Mouse (Mus musculus) left cerebral cortex, adult 2 months (tissue): Measurements from ENCODE around the gene Col8a2. TPM values are rescaled to one million over a fixed set of nuclear protein-coding genes. Genes with fewer than 3 reads are reported as not detected.

Source experiments
- DNase-seq, 2 experiments: peaks; one replicate each; pipeline ENCODE4 v3.0.0; 2021 to 2022; ENCODE audit warnings: low spot score in 2 of 2, mixed read lengths in 1 of 2; ENCODE audit errors: extremely low spot score in 1 of 2
- H3K27ac ChIP-seq: fragments of 200-600 bp; 2 replicates; pipeline ENCODE4 v1.8.1; 2022
- H3K4me3 ChIP-seq: fragments of 200-600 bp; 2 replicates; pipeline ENCODE4 v1.8.1; 2022
- CTCF ChIP-seq: fragments of 200-600 bp; IDR thresholded peaks from 2 replicates; pipeline ENCODE4 v1.8.1; 2022; ENCODE audit warnings: antibody characterized with exemption, mild to moderate bottlenecking, moderate library complexity
- intact Hi-C: fragments of 180-260 bp; cut with DNase I; formaldehyde crosslinking; loops from one replicate; pipeline ENCODE4 v1.15.1; 2025
- total RNA-seq, 2 experiments: library from RNA; stranded (reverse); gene quantifications; 2 replicates each; pipeline ENCODE4 v1.2.3; 2021

Gene Col8a2
- total RNA-seq, 2 experiments from 2014 or later, result 1.9 to 3.0 TPM

DNA sequence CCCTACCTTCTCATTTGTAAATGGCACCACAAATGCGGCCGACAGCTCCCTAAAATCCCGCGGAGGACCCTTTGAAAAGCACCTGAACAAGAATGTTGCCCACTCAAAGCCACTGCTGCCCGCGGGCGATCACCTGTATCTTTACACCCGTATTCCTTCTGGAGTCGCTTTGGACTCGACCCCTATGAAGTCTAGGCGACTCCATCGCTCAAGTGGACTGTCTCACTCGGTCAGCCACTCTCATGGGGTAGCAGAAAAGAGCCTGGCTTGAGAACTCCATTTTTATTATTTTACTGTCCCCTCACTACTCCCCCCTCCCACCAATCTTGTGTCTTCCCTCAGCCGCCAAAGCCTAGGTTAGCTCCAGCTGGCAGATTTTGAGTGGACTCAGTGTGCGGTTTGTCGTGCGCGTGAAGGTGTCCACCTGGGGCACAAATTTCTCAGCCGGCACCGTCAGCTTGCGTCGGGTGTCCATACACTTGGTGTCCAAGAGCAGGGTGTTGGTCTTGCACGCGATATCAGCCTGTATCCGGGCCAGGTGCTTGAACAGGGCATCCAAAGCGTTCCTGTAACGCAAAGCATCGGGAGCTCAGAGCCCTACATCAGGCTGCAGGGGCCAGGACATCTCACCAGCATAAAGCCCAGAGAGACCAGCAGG lies 35.4 kb downstream of the Col8a2 start:
- DNase-seq, result no peak
- Histone ChIP-seq H3K27ac (no peak overlapping the region), H3K4me3 (peak overlapping the region; percentile 95)
- intact Hi-C loops, result no loop called here
- TF ChIP-seq CTCF, result no peak; the same call in 1 of the 2 replicates

DNA sequence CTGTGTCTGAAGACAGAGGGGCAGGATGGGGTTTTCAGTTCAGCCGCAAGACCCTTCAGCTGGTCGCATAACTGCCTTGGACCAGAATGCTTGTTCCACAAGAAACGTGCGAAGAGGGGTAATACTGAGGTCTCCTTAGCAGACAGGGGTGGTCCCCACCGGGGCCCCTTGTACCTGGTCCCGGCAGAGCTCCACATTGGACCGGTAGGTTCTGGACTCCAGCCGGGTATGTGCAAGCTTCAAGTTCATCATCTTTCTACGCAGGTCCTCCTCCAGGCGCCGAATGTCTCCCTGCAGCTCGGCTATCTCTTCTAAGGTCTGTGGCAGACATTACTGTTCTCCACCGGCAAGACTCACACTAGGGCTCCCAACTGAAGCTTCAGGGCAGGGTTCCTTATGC lies 36.1 kb downstream of the Col8a2 start:
- no peak for DNase-seq
- TF ChIP-seq CTCF, result no peak
- Histone ChIP-seq H3K4me3 (no peak overlapping the region), H3K27ac (no peak overlapping the region)
- intact Hi-C loops, result no loop called here

DNA sequence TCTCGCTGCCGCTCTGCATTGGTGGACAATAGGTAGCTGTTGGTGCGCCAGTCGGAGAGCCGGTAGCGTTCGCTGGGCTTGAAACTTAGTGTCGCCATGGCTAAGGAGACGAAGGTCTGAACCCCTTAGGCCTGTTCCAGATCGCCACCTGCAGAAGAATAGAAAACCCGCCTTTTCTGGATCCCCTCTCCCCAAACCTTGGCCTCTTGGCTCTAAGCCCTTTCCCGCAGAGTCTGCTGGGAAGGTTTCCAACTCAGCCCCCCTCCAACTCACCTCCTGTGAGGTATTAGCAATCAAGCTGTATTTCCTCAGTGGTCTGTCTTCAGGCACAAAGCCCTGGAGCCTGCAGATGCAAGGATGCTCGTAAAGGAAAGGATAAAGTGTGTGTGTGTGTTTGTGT lies 38.3 kb downstream of the Col8a2 start:
- intact Hi-C loops, result no loop called here
- no peak for TF ChIP-seq CTCF
- Histone ChIP-seq H3K27ac (no peak overlapping the region), H3K4me3 (no peak overlapping the region)
- no peak for DNase-seq

DNA sequence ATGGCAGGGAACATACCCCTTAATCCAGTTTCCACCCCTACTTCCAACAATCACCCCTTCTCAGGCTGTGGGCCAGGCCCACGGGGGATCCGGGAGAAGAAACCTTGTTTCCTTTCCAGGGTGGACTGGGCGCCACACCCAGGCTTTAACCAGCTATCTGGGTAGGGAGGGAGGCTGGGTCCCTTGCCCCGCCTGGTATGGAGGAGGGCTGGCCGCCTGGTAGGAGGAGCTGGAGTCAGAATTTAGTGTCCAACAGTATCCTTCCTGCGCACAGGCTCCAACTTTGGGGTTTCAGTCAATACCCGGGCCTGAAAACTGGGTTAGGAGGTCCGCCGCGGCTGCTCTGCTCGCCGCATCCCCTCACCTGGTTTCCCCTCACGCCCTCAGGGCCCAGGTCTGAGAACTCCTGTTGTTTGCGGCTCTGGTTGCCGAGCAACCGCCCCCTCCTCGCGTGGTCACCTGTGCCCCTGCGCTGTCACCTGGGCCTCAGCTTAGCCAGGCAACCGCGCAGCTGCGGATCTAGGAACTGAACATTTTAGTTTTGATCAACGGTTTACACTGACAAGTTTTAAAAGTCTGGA lies 38.8 kb downstream of the Col8a2 start, which contains the start of gene Tekt2:
Gene Tekt2, minus strand, starts transcription at position 408 of the 581 bp plus-strand sequence.
- TF ChIP-seq CTCF, result no peak
- DNase-seq, result no peak
- Histone ChIP-seq H3K4me3 (no peak within 1 kb of the TSS), H3K27ac (no peak within 1 kb of the TSS)
- intact Hi-C loops, result no loop called here

DNA sequence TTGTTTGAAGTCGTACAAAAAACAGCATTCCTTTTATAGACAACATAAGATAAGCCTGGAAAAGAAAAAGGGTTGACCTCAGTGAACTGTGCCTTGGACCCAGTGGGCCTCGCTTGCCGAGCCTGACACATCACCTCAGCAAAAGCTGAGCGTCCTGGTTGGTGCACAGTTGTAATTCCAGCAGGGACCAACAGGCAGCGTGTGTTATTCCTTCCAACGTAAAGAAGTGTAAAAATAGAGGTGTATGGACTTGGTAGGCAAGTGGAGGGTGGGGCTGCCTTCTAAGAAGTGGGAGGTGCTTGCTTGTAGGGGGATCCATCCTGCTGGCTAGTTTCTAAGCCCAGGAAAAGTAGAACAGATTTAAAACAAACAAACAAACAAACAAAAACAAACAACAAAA lies 39.4 kb downstream of the Col8a2 start:
- H3K27ac ChIP-seq, result no peak overlapping the region
- no peak for DNase-seq
- intact Hi-C loops, result no loop called here
- H3K4me3 ChIP-seq, result no peak overlapping the region
- TF ChIP-seq CTCF, result no peak; the same call in 1 of the 2 replicates

DNA sequence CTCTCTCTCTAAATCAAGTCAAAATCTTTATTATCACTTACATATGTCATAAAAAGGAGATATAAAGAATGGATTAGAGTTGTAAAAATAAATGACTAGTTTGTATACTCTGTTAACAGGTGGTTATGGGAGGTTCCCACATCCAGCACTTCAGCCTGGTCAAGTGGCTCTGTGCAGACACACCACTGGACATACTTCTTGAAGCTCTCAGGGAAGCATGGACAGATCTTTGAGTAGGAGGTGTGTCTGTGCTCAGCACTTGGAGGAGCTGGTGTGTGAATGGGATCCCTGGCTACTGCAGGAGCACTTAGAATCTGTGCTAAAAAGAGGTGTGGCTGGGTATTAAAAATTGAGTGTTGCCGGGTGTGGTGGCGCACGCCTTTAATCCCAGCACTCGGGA lies 43.7 kb downstream of the Col8a2 start:
- DNase-seq, result no peak
- Histone ChIP-seq H3K27ac (no peak overlapping the region), H3K4me3 (no peak overlapping the region)
- intact Hi-C loops, result no loop called here
- no peak for TF ChIP-seq CTCF

DNA sequence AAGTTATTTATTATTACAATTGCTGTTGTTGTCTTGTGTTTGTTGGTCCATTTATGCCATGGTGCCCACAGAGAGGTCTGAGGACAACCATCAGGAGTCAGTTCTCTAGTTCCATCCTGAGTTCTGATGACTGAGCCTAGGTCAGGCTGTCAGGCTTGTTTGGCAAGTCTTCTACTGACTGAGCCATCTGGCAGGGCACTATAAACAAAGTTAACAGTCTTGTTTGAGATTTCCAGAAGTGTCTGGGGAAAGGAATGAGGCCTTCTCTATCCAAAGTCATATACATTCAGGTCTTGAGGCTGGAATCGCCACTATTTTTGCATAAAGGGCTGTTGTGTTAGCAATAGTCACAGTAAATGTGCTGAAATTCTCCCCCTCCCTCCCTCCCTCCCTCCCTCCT lies 45.2 kb downstream of the Col8a2 start:
- Histone ChIP-seq H3K4me3 (no peak overlapping the region), H3K27ac (no peak overlapping the region)
- no peak for DNase-seq
- intact Hi-C loops, result no loop called here
- TF ChIP-seq CTCF, result no peak

DNA sequence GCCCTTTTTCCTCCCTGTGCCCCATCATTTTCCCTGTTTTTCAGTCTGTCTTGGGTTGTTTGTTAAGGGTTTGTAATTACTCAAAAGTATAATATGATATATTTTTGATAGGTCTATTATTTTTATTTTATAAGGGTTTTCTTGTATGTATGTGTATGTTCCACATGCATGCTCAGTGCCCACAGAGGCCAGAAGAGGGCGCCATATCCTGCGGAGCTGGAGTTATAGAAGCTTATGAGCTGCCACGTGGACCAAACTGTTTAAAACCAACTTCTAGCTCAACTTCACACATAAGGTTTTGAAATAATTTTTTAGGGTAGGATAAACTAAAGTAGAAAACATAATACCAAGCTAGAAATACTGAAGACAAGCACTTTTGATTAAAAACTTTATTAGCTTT lies 45.8 kb downstream of the Col8a2 start:
- intact Hi-C loops, result no loop called here

DNA sequence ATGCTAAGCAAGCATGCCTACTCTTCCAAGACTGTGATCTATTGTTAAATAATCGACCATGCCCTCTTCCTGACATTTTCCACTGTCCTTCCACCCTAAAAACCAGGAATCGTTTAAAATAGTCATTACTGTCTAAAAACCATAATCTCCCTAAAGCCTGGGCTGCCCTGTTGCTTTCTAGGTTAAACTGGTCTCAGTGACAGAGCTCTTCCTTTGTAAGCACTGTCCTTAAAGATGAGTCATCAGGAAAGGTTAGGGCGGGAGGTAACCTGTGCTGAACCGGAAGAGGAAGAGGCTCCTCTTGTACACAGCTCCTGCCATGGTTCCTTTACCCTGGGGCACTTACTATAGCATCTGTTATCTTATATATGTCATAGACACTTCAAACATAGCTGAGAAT lies 52.9 kb downstream of the Col8a2 start:
- DNase-seq, result no peak
- Histone ChIP-seq H3K27ac (no peak overlapping the region), H3K4me3 (no peak overlapping the region)
- no peak for TF ChIP-seq CTCF
- intact Hi-C loops, result no loop called here

More for the DNA sequence above, 45.8 kb downstream of the Col8a2 start:
- peak; percentile 34 for TF ChIP-seq CTCF
- no peak for DNase-seq
- Histone ChIP-seq H3K4me3 (no peak overlapping the region), H3K27ac (no peak overlapping the region)

DNA sequence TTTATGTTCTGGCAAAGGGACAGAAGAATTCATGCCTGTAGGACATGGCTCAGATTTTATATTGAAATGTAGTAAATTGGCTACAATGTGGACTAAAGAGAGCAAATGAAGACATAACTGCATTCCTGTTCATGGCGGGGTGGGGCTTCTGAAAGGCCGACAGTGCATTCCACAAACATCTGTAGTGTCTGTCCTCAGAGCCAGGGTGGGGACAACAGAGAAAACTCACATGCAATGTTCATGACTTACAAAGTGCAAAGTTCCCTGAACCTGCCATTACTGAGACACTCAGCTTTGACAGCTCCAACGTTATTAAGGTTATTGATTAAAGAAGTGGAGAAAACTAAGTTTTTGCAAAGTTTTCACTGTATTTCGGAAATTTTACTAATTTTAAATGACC lies 56.9 kb downstream of the Col8a2 start:
- no peak overlapping the region for H3K4me3 ChIP-seq
- intact Hi-C loops, result no loop called here
- TF ChIP-seq CTCF, result no peak
- DNase-seq, result no peak
- no peak overlapping the region for H3K27ac ChIP-seq

DNA sequence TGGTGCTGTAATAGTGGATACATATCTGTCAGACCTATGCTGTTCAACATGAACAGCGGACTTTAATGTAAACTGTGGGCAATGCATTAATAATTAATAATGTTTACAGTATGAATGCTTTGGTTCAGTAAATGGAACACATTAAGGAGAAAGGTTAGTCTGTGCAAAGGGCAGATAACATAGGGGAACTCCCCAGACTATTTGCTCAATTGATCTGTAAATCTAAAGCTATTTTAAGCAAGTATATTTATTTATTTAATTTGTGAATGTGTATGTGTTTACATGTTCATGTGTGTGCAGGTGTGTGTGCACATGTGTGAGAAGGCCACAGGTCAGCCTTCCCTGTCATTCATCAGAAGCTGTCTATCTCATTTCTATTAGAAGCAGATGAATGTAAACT lies 73.5 kb downstream of the Col8a2 start:
- no peak for TF ChIP-seq CTCF
- H3K27ac ChIP-seq, result no peak overlapping the region
- DNase-seq, result no peak
- intact Hi-C loops, result no loop called here
- no peak overlapping the region for H3K4me3 ChIP-seq

Other genes starting within 250 kb of the Col8a2 start
- gene Mrps15, start 239.9 kb upstream of the Col8a2 start, total RNA-seq, result 10 to 100 TPM; 44.6 to 49.0 TPM
- 10 to 100 TPM; 49.2 to 57.1 TPM for gene Oscp1, start 228.2 kb upstream of the Col8a2 start, total RNA-seq
- 10 to 100 TPM; 11.3 to 14.4 TPM for gene Lsm10, start 190.2 kb upstream of the Col8a2 start, total RNA-seq
- gene Stk40, start 182.8 kb upstream of the Col8a2 start, total RNA-seq, result 10 to 100 TPM; 39.8 to 56.4 TPM
- gene Eva1b, start 139.0 kb upstream of the Col8a2 start, total RNA-seq, result 1 to 10 TPM; 3.1 to 3.8 TPM
- gene Sh3d21, start 123.3 kb upstream of the Col8a2 start, total RNA-seq, result 1 to 10 TPM in 1 of 2 experiments, under 1 TPM in 1; 0.86 to 1.1 TPM
- gene Thrap3, start 84.0 kb upstream of the Col8a2 start, total RNA-seq, result 100 to 1,000 TPM; 149 to 158 TPM
- 100 to 1,000 TPM; 281 TPM for gene Map7d1, start 30.4 kb upstream of the Col8a2 start, total RNA-seq
- gene Trappc3, start 24.5 kb upstream of the Col8a2 start, total RNA-seq, result 10 to 100 TPM; 77.0 to 87.5 TPM
- gene Adprhl2, start 34.9 kb downstream of the Col8a2 start, total RNA-seq, result 10 to 100 TPM; 29.5 to 29.9 TPM
- gene Tekt2, start 38.9 kb downstream of the Col8a2 start, total RNA-seq, result 1 to 10 TPM; 1.5 to 1.6 TPM
- gene Ago3, start 142.8 kb downstream of the Col8a2 start, total RNA-seq, result 10 to 100 TPM; 33.6 to 45.8 TPM
- gene Ago1, start 181.8 kb downstream of the Col8a2 start, total RNA-seq, result 10 to 100 TPM; 47.2 to 52.2 TPM
- gene Ago4, start 246.7 kb downstream of the Col8a2 start, total RNA-seq, result 1 to 10 TPM; 7.6 to 9.6 TPM